Mouse (Mus musculus) T-helper 2 cell (primary cell): ENCODE measurements around the gene Isg20l2.

Experiments
- in situ Hi-C: fragments of 300-600 bp; cut with MboI, MseI; formaldehyde crosslinking; loops from one replicate; pipeline ENCODE4 v1.15.1; 2025; ENCODE audit warnings: high pct_unique_total_duplicates

The Isg20l2 gene

DNA sequence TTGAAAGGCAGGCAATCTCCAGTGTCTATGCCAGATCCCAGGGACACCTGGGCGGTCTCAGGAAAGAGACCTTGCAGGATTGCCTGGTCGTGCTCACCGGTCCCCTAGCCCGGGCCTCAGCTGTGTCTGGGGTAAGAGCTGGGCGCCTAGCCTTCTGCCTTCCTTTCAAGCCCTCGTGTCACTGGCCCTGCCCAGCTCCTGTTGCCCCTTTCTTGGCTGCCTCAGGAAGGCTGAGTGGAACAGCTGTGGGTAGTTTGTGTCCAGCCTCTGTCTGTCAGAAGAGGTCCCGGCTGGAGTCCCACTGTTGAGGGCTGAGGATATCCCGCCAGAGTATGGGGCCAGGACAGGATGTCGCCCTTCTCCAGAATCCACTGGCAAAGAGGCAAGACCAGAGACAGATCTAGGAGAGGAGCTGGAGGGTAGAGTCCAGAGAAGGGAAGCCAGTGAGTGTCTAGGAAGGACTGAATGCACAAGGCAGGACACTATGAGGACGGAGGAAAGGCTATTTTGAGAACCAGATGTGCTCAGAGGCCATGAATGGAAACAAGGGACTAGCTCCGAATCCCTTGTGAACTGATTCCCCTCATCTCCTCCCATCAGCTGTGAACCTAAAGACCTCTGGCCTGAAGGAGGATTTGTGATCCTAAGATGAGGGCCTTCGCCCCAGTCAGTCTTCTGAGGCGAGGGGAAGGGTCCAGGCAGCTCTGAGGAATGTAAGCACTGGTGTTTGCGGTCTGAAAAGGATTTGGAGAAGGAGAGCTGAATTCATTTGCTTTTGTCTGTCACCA lies 43.7 kb downstream of the Isg20l2 start:
- in situ Hi-C loops = no loop called here

DNA sequence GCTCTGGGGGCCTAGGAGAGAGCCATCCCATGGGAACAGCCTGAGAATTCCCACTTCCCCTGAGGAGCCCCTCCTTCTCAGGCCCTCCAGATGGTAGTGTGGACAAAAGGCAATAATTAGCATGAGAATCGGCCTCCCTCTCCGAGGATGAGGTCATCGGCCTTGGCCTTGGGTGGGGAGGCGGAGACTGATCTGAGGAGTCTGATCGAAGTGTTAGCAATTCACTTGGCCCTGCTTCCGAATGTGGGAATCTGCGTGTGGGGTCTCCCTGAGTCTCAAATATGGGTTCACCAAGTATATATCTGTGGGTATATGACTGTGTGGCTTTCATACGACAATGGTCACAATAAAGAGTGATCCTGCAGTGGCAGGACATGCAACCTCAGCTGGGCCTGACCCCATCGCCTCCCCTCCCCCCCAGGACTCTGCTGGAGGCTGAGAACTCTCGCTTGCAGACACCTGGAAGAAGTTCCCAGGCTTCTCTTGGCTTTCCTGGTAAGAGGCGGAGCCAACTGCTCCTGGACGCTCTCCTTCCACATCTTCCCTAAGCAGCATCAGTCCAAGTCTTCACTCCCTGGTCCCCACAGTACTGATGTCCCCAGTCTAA lies 44.4 kb downstream of the Isg20l2 start:
- in situ Hi-C loops = no loop called here

DNA sequence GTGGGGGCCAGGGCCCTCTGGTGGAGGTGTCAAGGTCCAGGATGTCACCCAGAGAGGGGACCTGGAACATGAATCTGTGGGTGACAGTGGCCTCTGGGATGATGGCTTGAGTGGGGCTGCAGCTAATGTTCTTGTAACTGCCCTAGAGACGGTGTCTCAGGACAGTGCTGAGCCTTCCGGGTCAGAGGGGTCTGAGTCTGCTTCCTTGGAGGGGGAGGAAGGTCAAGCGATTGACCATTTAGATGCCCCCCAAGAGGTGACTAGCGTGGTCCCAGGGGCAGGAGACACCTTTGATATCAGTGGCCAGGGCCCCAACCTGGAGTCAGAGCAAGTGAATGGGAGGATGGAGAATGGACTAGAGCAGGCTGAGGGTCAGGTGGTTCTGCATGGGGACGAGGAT lies 49.4 kb downstream of the Isg20l2 start:
- in situ Hi-C loops = no loop called here

DNA sequence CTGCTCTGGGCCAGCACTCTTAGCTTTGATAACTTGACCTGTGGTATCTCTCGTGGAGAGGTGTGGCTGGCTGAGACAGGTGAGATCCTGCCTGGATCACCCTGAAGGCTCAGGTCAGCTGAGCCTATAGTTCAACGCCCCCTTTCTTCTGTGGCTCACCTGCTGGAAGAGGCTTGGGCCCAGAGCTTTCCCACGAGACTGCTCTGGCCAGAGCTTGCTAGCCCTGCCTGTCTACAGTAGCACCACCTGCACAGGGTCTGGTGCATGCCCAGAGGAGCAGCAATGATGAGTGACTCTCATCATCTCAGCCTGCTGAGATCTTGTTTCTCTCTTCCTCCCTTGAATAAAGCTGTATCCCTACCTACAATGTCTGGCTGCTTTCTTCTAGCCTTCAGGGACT lies 50.0 kb downstream of the Isg20l2 start:
- in situ Hi-C loops = loop anchor here (5.0 kb wide), 1 partner anchor 38 kb away; no protein-coding TSS in a partner anchor

DNA sequence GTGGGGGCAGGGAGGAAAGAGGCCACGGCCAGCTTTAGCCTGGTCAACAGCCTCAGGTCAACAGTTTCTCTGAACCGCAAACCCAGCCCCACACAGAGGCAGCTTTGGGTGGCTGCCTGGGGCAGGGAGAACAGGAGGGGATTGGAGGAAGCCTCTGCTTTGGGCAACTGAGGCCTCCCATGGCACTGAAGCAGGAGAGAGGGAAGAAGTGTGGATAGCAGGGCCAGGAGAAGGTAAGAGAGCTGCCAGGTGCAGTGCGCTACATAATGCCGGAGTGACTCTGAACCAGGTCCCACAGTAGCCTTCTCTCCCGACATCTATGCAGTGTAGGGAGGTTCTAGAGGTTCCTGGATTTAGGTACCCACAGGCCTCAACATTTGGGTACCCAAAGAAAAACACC lies 50.6 kb downstream of the Isg20l2 start:
- in situ Hi-C loops = loop anchor here (5.0 kb wide), 1 partner anchor 38 kb away; no protein-coding TSS in a partner anchor

DNA sequence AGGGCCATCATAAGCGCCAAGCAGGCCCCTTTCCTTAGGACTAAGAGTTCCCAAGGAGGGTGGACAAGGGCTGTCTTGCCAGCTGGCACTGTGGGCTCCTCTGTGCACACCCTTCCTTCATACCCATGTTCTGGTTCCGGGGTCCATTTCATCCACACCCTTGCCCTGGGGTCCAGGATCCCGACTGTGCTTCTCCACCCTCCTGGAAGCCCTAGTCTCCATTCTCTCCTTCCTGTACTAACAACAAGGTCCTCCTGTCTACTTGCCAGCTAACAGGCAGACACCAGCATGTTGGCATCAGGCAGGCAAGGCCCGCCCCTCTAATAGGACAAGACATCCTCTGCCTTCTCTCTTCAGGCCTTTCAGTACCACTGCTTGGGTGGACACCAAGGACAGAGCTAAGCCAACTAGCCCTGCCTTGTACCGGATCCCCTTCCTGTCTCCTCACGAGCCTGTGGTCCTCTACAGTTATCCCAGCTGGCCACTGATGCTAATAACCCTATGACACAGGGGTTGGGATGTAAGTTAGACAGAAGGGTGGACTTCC lies 51.2 kb downstream of the Isg20l2 start:
- in situ Hi-C loops = loop anchor here (5.0 kb wide), 1 partner anchor 39 kb away; no protein-coding TSS in a partner anchor

DNA sequence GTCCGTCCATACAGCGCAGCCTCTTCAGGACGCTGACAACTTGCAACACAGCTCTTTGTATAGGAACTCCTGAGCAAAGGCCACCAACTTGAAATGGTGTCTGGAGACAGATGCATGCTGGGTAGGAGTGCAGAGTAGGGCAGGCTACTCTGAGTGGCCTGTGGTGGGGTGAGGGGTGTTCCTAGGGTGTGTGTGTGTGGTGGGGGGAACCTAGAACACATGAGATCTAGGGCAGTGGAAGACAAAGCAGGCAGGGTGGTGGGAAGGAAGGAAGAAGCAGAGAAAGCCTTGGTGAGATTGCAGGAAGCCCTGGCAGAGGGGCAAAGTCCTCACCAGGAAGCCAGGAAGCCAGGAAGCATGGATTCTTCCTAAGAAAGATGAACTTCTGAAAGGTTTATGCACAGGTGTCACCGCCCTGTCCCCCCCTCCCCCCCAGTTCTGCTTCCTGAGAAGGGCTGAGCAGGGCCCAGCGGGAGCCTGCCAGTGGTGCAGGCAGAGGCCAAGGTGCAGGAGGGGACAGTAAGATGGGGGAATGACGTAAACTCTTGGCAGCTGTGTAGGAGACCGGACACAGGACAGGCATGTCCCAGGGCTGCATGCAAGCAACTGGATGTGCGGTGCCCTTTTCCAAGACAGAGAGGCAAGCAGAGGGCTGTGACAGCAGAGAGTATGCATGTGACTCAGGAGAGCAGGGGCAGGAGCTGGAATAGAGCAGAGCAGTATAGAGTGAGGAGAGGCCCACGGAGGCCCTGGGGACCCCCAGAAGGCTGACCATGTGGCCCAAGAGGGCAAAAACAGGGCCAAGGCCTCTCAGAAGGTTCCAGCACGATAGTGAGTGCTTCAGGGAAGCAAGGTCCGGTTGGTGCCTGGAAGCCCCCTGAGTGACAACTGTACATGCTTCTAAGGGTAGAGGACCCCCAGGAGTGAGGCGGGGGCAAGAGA lies 52.1 kb downstream of the Isg20l2 start:
- in situ Hi-C loops = loop anchor here (5.0 kb wide), 1 partner anchor 40 kb away; no protein-coding TSS in a partner anchor

DNA sequence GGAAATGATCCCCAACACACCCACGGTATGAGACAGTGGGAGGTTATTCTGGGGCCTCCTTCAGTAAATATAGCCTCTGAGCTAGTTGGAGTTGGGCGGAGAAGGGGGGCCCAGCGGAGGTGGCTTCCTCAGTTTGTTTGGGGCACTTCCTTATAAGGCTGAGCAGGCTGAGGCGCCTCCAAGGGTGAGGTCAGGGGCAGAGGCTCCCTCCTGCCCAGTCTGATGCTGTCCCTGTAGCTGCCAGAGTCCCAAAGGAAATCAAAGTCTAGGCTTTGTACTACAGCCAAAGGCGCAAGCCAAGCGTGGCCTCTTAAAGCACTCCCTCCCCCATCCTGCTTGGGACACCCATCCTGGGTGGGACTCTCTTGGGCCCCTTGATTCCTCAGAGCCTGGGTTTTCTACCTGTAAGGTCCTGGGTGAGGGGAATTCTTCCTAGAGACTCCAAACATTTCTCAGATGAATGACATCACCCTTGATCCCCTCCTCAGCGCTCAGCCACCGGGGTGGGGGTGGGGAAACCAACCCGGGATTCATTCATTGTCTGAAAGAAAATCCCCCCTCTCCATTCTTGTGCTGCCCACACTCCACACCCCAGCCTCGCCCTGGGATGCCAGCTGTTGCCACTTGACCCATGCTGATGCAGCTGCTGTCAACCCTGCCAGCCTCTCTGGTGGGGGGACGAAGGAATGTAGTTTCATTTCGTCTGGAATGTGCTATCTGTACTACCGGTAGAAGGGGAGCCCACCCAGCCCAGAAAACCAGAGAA lies 52.9 kb downstream of the Isg20l2 start:
- in situ Hi-C loops = loop anchor here (5.0 kb wide), 1 partner anchor 41 kb away; no protein-coding TSS in a partner anchor

DNA sequence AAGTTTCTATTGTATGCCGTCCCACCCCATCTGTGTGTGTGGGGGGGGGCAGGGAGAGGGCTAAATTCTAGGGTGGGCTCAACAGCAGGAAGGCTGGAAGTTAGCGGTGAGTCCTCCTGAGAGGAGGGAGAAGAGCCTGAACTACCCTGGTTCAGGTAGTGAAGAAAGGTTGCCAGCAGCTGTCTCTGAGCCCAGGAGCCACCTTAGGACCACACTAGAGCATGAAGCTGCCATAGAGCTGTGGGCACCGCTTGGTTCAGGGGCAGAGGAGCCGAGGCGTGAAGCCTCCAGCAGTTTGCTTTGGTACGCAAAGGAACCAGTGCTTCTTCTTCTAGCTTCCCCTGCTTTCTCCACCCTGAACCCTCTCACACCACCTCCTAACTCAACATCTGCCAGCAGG lies 53.5 kb downstream of the Isg20l2 start:
- in situ Hi-C loops = loop anchor here (5.0 kb wide), 1 partner anchor 41 kb away; no protein-coding TSS in a partner anchor

DNA sequence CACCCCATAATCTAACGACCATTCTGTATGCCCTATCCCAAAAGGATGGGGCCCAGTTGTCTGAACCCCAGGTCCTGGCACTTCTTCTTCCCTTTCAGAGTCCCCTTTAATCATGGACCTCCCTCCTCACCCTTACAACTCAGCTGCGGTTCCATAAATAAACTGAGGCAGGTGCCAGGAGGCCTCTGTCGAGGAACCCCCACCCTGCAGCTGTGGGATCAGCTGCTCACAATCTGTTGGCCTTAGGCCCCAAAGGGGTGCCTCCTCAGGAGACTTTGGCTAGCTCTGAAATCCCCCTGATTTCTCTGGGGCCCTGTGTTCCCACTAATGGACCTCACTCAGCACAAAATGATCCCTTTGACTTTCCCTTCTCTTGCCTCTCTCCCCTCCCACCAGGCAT lies 54.0 kb downstream of the Isg20l2 start:
- in situ Hi-C loops = loop anchor here (5.0 kb wide), 1 partner anchor 42 kb away; no protein-coding TSS in a partner anchor

DNA sequence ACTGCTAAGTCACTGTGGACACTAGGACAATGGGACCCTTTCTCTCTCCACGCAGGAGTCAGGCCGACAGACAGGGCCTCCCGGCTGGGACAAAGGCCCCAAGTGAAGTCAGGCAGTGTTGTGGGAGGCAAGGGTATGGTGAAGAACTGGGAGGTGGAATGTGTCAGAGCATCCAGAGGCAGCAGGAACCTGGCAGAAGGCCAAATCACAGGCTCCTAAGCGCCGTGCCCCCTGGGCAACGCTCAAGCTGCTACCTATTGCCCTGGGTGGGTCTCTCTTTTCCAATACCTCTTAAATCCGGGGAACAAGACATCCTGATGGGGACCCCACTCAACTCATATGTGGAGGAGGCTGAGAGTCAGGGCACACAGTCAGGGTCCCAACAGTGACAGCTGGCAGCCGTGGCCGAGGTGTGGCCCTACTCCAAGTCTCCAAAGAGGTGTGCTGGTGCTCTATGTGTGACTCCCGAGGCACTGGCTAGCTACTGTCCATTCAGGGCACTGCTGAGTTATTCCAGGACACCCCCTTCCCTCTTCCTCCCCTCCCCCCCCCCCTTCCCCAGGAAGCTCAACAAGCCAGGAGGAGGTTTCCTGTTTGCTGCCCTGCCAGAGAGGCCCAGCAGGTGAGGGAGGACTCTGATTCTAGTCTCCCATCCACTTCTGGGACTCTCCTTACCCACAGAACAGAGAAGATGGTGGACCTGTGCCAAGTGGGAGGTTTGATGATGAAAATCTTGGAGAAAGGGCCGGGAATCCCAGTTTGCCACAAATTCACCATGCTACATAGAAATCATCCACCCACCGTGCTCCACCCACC lies 55.6 kb downstream of the Isg20l2 start:
- in situ Hi-C loops = no loop called here

DNA sequence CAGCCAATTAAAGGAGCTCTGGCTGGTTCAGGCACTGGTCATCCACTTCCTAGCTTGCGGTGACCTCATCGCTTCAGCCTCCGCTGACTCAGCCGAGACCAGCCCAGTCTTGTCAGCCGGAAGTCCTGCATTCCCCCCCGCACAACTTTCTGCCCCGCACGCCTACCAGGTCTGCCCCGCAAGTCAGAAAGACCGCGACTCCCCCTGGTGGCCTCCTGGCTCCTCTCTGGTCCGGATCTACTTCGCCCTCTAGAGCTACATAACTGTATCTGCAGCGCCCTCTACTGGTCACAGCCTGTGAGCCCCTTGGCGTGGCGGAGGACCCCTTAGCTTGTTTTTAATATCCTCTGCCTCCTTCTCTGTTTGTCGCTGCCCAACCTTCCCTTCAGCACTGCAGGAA lies 56.8 kb downstream of the Isg20l2 start:
- in situ Hi-C loops = no loop called here

DNA sequence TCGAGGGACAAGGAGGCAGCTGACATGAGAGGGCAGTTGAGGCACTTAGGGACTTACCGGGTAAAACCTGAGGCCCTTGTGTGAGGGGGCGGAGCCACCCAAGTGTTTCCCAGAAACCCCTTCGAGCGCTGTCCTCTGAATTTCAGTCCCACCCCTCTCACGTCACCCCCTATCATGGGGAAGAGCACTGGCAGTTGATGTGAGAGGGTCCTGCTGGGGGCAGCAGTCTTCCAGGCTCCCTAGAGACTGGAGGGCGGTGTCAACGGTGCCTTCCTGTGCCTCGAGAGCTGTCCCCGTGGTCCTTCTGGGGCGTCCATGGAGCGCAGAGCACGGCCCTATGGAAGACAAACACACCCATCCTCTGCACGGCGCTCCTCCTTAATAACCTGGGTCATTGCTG lies 57.5 kb downstream of the Isg20l2 start:
- in situ Hi-C loops = no loop called here

DNA sequence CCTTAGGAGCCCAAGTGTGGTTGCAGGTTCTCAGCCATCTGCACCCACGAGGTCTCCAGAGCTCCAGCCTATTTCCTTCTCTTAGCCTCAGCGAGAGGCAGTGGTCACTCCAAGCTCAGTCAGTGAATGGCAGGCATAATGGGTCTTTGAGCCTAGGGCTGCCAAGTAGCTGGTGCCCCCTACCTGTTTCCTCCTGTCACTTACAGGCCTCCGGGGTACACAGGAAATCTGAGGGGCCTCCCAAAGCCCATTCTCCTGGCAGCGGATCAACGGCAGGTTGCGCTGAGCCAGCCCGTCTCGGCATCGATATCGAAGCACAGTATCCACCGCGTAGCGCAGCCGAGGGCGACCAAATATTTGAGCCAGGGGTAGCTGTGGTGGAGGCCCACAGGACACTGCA lies 58.0 kb downstream of the Isg20l2 start:
- in situ Hi-C loops = no loop called here

DNA sequence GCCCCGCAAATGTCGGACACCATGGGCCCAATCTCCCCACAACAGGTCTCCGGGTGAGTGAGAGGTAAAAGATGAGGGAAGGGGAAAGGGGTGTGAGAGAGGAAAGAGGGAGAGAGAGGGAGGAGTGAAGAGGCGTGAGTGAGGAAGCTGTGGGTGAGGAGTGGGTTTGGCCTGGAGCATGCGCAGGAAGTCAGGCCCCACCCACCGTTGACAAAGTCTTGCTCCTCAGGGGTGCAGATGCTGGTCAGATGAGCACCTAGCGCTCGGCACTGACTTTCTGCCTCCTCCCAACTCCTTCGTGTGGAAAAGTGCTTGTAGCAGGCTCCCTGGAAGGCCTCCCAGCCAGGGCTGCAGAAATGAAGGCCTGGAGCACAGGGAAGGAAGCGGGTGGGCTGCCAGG lies 59.8 kb downstream of the Isg20l2 start:
- in situ Hi-C loops = no loop called here
